Comparison of ENCODE assay signal across 9 mouse cellular contexts in genomic region chr6:124767920-124768703, GRCm38 (mm10). TPM values are rescaled to one million over a fixed set of nuclear protein-coding genes. Genes with fewer than 3 reads are reported as not detected.
DNase-seq lines count a peak whose midpoint lies in the region; ATAC-seq lines count a peak whose summit lies in the region.
"Had no signal": no experiment of that assay in that cellular context is flagged by ENCODE, and none has a peak within 500 bp of the region (broad histone marks: within the 10 kb centered on the region; RNA-seq: fewer than 3 reads in every experiment).

No protein-coding gene starts in this region.

- peak overlapping the region; percentile 76 for H3K4me2 ChIP-seq in forebrain, embryonic 13.5 days
- peak overlapping the region; percentile 90 for H3K4me2 ChIP-seq in limb, embryonic 13.5 days (replicated peaks)

- H3K36me3 ChIP-seq in forebrain, embryonic 13.5 days (ENCODE audit: poor library complexity, severe bottlenecking) = no peaks in the 10 kb centered on the region
- H3K36me3 ChIP-seq in limb, embryonic 13.5 days = no peaks in the 10 kb centered on the region

- H3K27ac ChIP-seq in forebrain, embryonic 13.5 days = no peak overlapping the region; the same call in 1 of the 2 replicates
- no peak overlapping the region for H3K27ac ChIP-seq in limb, embryonic 13.5 days

- H3K4me1 ChIP-seq in forebrain, embryonic 13.5 days = peaks cover 25% of the 10 kb centered on the region
- peaks cover 23% of the 10 kb centered on the region for H3K4me1 ChIP-seq in limb, embryonic 13.5 days

- peak overlapping the region; percentile 68 for H3K9ac ChIP-seq in forebrain, embryonic 13.5 days
- peak overlapping the region; percentile 74; the same call in 1 of the 2 replicates for H3K9ac ChIP-seq in limb, embryonic 13.5 days

- no peaks in the 10 kb centered on the region for H3K9me3 ChIP-seq in forebrain, embryonic 13.5 days (replicated peaks)
- H3K9me3 ChIP-seq in limb, embryonic 13.5 days = no peaks in the 10 kb centered on the region

- ATAC-seq in forebrain, embryonic 13.5 days = peak; percentile 19; the same call in 1 of the 2 replicates
- no peak for ATAC-seq in limb, embryonic 13.5 days (ENCODE audit: low FRiP score, low read depth)

- WGBS in forebrain, embryonic 13.5 days = 22% methylated on average over 19 of the region's 19 CpGs
- WGBS in limb, embryonic 13.5 days = 26% methylated on average over 19 of the region's 19 CpGs

- H3K27me3 ChIP-seq in forebrain, embryonic 13.5 days = peaks cover 12% of the 10 kb centered on the region; the same call in 1 of the 2 replicates
- H3K27me3 ChIP-seq in limb, embryonic 13.5 days = peaks cover 56% of the 10 kb centered on the region

- H3K4me3 ChIP-seq in forebrain, embryonic 13.5 days = peak overlapping the region; percentile 49
- H3K4me3 ChIP-seq in limb, embryonic 13.5 days = peak overlapping the region; percentile 60

- peak; percentile 14 for DNase-seq in gastrocnemius, postnatal 10 days
- no peak for DNase-seq in gastrocnemius, adult 18-20 months (ENCODE audit: low spot score)
- DNase-seq in testis, postnatal 10 days (ENCODE audit: low spot score) = peak; percentile 65
- no peak for DNase-seq in testis, postnatal 14 days (ENCODE audit: low spot score)
- DNase-seq in retina, embryonic 14.5 days (ENCODE audit: low spot score) = peak; percentile 67
- DNase-seq in B cell, adult 2 months = no peak

RNA-seq across cellular contexts. Expression of gene Eno2, which starts 1.4 kb away (rescaled TPM):
- total RNA-seq in gastrocnemius, postnatal 10 days (2021) = 1 to 10 TPM; 2.9 to 6.5 TPM
- 1 to 10 TPM in 1 of 2 experiments, under 1 TPM in 1; 0.87 to 1.2 TPM for total RNA-seq in gastrocnemius, adult 18-20 months (2021)
- polyA plus RNA-seq in forebrain, embryonic 13.5 days (2015; fragmentation: Nextera tagmentation; extraction: Ambion mirVana) = 15.4 and 19.4 TPM in 2 replicates
- polyA plus RNA-seq in limb, embryonic 13.5 days (2015; fragmentation: Nextera tagmentation; extraction: Ambion mirVana) = 7.2 and 7.7 TPM in 2 replicates

RNA-seq across cellular contexts. Expression of gene Lrrc23, which starts 11.4 kb away (rescaled TPM):
- not detected for total RNA-seq in gastrocnemius, postnatal 10 days (2021)
- total RNA-seq in gastrocnemius, adult 18-20 months (2021) = under 1 TPM in 1 of 2 experiments, not detected in 1; 0.31 TPM
- polyA plus RNA-seq in forebrain, embryonic 13.5 days (2015; fragmentation: Nextera tagmentation; extraction: Ambion mirVana) = 3.6 and 5.9 TPM in 2 replicates
- 0.59 and 0.86 TPM in 2 replicates for polyA plus RNA-seq in limb, embryonic 13.5 days (2015; fragmentation: Nextera tagmentation; extraction: Ambion mirVana)

RNA-seq across cellular contexts. Expression of gene Atn1, which starts 11.8 kb away (rescaled TPM):
- 10 to 100 TPM; 37.6 to 46.7 TPM for total RNA-seq in gastrocnemius, postnatal 10 days (2021)
- 10 to 100 TPM; 44.0 to 56.4 TPM for total RNA-seq in gastrocnemius, adult 18-20 months (2021)
- polyA plus RNA-seq in forebrain, embryonic 13.5 days (2015; fragmentation: Nextera tagmentation; extraction: Ambion mirVana) = 17.7 and 19.8 TPM in 2 replicates
- 19.6 and 20.0 TPM in 2 replicates for polyA plus RNA-seq in limb, embryonic 13.5 days (2015; fragmentation: Nextera tagmentation; extraction: Ambion mirVana)

RNA-seq across cellular contexts. Expression of gene Gm45234, which starts 12.3 kb away (rescaled TPM):
- total RNA-seq in gastrocnemius, postnatal 10 days (2021) = not detected
- total RNA-seq in gastrocnemius, adult 18-20 months (2021) = not detected
- not detected in 2 replicates for polyA plus RNA-seq in forebrain, embryonic 13.5 days (2015; fragmentation: Nextera tagmentation; extraction: Ambion mirVana)
- 0.11 TPM in 1 of 2 replicates, not detected in the other for polyA plus RNA-seq in limb, embryonic 13.5 days (2015; fragmentation: Nextera tagmentation; extraction: Ambion mirVana)
- total RNA-seq: left cerebral cortex, adult 8-10 months had no signal

RNA-seq across cellular contexts. Expression of gene Grcc10, which starts 26.9 kb away (rescaled TPM):
- total RNA-seq in gastrocnemius, postnatal 10 days (2021) = 100 to 1,000 TPM; 213 to 226 TPM
- 100 to 1,000 TPM; 162 TPM for total RNA-seq in gastrocnemius, adult 18-20 months (2021)
- polyA plus RNA-seq in forebrain, embryonic 13.5 days (2015; fragmentation: Nextera tagmentation; extraction: Ambion mirVana) = 675 and 699 TPM in 2 replicates
- 480 and 513 TPM in 2 replicates for polyA plus RNA-seq in limb, embryonic 13.5 days (2015; fragmentation: Nextera tagmentation; extraction: Ambion mirVana)

Comparison
In these comparisons a context has a peak if more than half of its experiments do, and no peak if none do; other contexts are left out.
1. DNase-seq: peak in gastrocnemius, postnatal 10 days (single experiment), testis, postnatal 10 days (single experiment) and retina, embryonic 14.5 days (single experiment); none in gastrocnemius, adult 18-20 months (single experiment), testis, postnatal 14 days (single experiment) and B cell, adult 2 months (0 of 2).